Mouse (Mus musculus): ENCODE results near the gene Crip2. TPM values are rescaled to one million over a fixed set of nuclear protein-coding genes. Genes with fewer than 3 reads are reported as not detected.

Gene Crip2
- total RNA-seq, 4 experiments from 2014 or later = 46.7 to 65.5 (median 58.4) TPM

- no peak for DNase-seq
Measured at GRCm38 (mm10) chr12:113131601-113132000, 8.4 kb upstream of the Crip2 start.

DNA sequence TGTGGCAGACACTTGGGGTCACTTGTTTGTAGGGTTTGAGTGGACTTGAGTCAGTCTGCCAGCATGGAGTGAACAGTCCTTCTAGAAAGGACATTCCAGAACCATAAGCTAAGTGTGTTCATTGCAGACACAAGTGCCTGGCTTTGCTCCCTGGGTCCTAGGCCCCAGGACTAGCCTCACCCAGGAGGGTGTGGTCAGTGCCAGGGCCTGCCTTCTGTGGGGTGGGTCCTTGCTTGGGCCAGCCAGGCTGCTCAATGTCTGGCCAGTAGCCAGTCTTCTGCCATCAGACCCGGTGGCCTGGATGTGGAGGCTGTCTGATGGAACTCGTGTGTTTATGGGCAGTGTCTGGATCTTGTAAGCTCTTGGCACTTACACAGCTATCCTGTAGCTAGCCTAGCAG is 7.5 kb upstream of the Crip2 start:
- no peak for DNase-seq

DNA sequence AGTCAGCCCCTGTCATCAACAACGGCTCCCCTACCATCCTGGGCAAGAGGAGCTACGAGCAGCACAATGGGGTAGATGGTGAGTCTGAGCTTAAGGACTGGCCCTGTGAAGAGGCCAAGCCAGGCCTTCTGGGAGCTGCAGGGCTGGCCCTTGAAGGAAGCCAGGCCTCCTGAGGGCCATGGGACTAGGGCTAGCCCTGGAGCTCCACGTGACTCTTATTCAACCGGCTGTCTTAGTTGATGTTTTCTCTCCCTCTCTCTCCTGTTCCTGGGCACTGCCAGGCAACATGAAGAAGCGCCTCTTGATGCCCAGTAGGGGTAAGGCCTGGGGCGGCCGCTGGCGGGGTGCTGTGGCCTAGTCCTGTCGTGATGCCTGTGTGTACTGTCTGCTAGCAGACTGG is 6.8 kb upstream of the Crip2 start:
- no peak for DNase-seq

- no peak for DNase-seq
Measured at GRCm38 (mm10) chr12:113133861-113134403, 6.1 kb upstream of the Crip2 start.

GRCm38 (mm10) chr12:113134502-113134901 is 5.5 kb upstream of the Crip2 start:
- DNase-seq = no peak

- no peak for DNase-seq
Measured at GRCm38 (mm10) chr12:113135401-113135800, 4.6 kb upstream of the Crip2 start.

- DNase-seq = no peak
Measured at GRCm38 (mm10) chr12:113136492-113137020, 3.5 kb upstream of the Crip2 start.

GRCm38 (mm10) chr12:113137260-113138213 is 2.5 kb upstream of the Crip2 start:
- DNase-seq = no peak

- no peak for DNase-seq
Measured at GRCm38 (mm10) chr12:113138291-113138690, 1.7 kb upstream of the Crip2 start.

DNA sequence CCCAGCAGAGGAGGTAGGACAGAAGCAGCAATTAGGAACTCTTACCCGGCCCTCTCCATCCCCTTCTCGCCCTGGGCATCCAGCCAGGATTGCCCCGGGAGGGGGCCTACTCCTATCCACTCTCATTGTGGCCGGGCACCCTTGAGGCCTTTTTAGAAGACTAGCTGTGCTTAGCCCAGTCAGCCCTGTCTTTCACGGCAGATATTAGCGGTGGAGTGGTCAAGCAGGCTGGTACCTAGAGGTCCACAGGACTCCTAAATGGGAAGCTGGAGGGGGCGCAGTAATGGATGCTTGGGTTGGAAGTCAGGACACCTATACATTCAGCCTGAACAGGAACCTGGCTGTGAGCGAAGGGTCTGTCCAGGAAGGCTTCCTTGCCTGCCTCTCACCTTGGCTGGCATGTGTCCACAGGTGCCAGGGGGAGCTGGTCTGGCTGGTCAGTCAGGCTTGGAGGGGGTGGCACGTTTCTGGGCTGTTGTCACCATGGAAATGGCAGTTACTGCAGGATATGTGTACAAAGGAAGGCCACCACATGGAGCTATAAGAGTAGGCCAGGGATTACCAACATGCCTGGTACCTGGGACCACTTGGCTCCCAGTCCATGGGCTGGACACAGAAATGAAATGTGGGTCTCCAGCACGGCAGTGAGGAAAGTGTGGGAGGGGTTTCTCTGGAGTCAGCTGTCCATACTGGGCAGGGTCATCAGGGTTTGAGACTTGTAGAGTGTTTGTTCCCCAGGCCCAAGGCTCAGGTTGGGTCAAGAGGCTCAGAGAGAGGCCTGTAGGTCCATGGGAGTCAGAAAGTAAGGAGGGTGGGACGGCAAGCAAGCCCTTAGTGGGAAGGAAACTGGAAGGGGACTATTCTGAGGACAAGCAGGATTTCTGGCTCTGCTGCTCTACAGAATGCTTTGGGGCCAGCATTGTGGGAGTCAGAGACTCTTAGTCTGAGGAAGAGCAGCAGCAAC is 853 bp upstream of the Crip2 start:
- no peak for DNase-seq

GRCm38 (mm10) chr12:113140616-113141411 is 778 bp downstream of the Crip2 start:
- peak; percentile 66 for DNase-seq

DNA sequence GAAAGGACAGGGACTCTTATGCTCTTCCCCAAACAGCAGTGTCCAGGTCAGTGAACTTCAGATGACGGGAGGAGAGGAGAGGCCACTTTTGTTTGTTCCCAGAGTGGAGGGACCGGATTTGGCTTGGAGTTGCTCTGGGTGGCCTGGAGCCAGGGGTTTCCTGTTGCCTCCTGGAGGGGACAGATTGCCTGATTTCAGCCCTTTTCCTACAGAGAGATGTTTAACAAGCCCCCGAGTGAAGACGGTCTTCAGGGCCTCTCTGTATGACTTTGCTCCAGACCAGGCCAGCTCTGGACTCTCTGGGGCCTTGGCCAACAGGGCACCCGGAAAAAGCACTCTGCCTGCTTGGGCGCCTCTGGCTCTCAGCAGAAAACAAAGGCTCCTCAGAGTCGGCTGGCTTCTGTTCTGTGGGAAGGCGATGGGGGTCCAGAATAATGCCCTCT is 1.5 kb downstream of the Crip2 start:
- no peak for DNase-seq

DNA sequence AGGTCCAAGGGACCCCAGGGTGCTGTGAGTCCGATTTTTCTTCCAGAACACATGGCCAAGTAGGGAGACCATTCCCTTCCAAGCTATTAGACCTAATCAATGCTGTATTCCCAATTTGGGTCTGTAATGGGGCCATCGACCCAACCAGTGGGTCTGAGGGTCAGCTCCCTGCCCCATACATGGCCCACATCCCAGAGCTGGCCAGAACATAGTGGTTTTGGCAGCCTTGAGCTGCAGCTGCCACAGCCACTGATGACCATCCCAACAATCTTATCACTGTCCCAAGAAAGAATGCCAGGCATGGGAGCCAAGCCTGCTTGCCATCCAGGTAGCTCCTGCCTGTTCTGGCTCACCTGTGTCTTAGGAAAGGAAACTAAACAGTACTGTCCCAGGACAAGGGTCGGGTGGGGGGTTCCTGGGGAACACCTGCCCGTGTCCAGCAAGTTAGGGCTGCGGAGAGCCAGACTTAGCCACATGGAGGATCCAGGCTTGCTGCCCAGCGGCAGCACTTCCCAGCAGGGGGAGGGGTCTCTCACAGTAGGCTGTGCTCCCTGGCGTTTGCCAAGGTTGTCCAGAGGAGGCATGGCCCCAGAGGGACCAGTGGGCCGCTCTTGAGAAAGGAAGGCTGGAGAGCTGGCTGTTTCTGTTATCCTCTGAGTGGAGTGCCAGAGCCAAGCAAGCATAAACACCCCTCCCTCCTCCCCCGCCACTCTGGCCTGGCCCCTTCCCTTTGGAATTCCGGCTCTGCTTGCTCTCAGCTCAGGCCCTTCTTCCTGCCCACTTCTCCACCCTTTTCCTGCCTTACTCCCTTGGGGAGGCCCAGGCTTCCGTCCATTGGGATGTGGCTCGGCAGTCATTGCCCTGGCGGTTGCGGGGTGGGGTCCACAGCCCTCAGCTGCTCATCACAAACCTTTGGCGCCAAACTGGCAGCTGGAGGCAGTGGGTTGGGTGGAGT is 2.3 kb downstream of the Crip2 start:
- peak; percentile 60 for DNase-seq

GRCm38 (mm10) chr12:113143164-113143563 is 3.1 kb downstream of the Crip2 start:
- no peak for DNase-seq

DNA sequence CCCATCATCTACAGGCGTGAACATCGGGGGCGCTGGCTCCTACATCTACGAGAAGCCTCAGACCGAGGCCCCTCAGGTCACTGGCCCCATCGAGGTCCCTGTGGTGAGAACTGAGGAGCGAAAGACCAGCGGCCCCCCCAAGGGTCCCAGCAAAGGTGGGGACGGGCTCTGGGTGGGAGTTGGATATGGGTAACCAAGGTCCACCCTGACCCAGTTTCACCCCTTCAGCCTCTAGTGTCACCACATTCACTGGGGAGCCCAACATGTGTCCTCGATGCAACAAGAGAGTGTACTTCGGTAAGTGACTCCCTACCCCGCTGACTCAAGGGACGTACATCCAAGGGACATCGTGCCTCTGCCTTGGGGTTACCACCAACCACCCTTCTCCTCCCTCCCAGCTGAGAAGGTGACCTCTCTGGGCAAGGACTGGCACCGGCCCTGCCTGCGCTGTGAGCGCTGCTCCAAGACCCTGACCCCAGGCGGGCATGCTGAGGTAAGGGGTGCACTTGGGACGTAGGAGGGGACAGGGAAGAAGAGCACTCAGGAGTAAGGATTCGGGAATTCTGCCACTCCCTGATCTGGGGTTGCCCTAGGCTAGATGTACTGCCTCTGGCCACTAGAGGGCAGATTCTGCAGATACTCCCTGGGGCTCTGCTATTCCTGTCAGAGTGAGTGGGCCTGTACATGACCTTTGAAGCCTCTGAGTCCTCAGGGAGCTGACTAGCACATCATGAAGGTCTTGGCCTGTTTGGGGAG is 4.1 kb downstream of the Crip2 start:
- DNase-seq = no peak

DNA sequence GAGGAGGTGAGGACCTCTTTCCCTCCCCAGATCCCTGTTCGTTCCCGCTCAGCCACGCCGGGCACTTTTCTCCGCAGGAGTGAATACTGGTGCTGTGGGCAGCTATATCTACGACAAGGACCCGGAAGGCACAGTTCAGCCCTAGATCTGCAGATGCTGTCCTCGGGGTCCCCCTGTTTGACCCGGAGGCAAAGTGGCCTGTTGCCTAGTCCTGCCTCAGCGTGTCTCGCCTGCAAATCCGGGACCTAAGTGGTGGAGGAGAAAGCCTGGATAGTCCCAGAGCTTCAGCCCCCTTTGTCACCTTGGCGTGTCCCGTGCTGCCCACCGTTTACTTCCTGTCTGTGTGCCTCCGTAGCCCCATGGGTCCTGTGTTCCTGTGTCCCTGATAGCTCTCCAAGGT is 4.8 kb downstream of the Crip2 start:
- DNase-seq = no peak

DNA sequence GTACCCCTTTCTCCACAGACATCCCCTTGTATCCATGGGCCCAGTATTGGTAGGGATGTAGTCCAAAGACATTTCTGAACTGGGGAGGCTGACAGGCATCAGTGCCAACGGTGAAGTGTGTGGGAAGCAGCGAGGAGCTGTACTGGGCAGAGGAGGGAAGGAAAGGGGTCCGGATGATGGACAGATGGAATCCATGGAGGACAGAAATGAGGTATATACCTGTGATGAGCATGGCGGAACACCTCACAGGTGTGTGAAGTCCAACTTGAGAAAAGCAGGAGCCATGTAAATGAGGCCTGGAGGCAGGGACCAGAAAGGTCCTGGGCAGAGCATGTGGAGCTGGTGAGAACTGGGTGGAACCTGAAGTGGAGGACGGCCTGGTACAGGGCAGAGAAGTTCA is 5.6 kb downstream of the Crip2 start:
- no peak for DNase-seq

DNA sequence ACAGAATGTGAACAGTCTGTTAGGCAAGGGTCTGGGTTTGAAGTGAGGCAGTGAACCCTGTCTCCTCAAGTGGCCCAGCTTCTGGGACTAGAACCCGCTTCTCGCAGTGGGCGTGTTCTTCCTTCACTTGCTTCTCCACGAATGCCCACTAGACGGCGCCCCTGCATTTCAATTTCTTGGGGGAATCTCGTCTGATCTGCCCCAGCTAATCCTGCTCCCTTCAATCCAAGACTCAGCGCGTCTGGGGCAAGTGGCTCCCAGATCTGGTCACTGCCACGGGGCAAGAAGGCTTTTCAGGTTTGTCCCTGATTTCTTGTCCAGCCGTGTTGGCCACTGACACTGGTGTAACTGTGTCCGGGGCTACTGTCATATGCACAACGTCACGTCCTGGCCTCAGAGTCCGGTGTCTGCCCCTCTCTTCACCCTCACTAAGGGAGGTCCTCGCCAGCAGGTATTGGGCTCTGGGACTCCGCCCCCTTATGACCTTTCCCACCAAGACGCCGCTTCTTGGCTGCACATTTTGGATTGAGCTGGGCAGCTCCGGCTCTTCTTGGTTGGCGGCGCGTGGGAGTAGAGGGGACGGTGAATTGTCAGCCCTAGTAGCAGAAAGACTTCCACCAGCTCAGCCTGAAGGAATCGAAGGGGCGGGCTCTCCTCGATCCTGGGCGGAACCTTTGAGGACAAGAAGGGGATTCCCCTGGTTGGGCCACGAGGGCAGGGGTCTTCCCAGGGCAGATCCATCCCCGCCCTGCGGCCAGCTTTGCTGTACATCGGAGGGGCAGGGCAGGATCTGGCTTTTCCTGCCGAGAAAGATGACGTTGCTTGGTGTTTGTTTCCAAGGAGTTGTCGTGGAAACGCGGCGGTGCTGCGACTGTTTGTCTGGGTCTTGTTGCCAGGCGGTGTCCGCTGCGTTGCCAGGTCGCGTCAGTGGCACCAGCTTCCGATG is 6.3 kb downstream of the Crip2 start, which contains the start of gene Crip1:
Crip1 (plus strand) TSS at position 205 of the 946 bp plus-strand sequence.
- peak; percentile 79 for DNase-seq

Data from adrenal gland, adult 8-10 months (tissue).